Mouse (Mus musculus) hindbrain, postnatal 0 days (tissue): ENCODE measurements around the gene Klhl20. TPM values are rescaled to one million over a fixed set of nuclear protein-coding genes. Genes with fewer than 3 reads are reported as not detected.

Source experiments
- ATAC-seq: fragments of 200-750 bp; cut with Nextera tagmentation; 2 replicates; pipeline ENCODE4 v1.8.0; 2017; ENCODE audit warnings: mild to moderate bottlenecking, moderate TSS enrichment, moderate library complexity
- DNase-seq: peaks from one replicate; pipeline ENCODE4 v3.0.0-alpha.2; 2015; ENCODE audit warnings: low spot score
- H3K27ac ChIP-seq: fragments of 300-500 bp; sonication (generic); 2 replicates; pipeline ENCODE4 v1.5.1; 2014; ENCODE audit warnings: mild to moderate bottlenecking
- H3K27me3 ChIP-seq: fragments of 300-500 bp; sonication (generic); 2 replicates; pipeline ENCODE4 v1.6.1; 2014; ENCODE audit warnings: low read length, mixed read lengths; ENCODE audit not compliant: insufficient read depth
- H3K36me3 ChIP-seq: fragments of 300-500 bp; sonication (generic); 2 replicates; pipeline ENCODE4 v1.6.1; 2014; ENCODE audit warnings: low read length, mixed read lengths; ENCODE audit not compliant: insufficient read depth
- H3K4me1 ChIP-seq: fragments of 300-500 bp; sonication (generic); 2 replicates; pipeline ENCODE4 v1.6.1; 2014; ENCODE audit warnings: antibody characterized with exemption, low read length, mixed read lengths; ENCODE audit not compliant: insufficient read depth
- H3K4me2 ChIP-seq: fragments of 300-500 bp; sonication (generic); 2 replicates; pipeline ENCODE4 v1.6.1; 2014; ENCODE audit warnings: low read depth, mild to moderate bottlenecking, low read length, moderate library complexity, mixed read lengths
- H3K4me3 ChIP-seq: fragments of 300-500 bp; sonication (generic); 2 replicates; pipeline ENCODE4 v1.5.1; 2014; ENCODE audit warnings: low read length
- H3K9ac ChIP-seq: fragments of 300-500 bp; sonication (generic); replicated peaks from 2 replicates; pipeline ENCODE4 v1.6.1; 2014; ENCODE audit warnings: mild to moderate bottlenecking, low read length, moderate library complexity, mixed read lengths
- H3K9me3 ChIP-seq: fragments of 300-500 bp; sonication (generic); 2 replicates; pipeline ENCODE4 v1.6.1; 2016; ENCODE audit warnings: low read length, mixed read lengths
- CTCF ChIP-seq: IDR thresholded peaks from 2 replicates; pipeline ENCODE4 v1.5.1; 2016; ENCODE audit warnings: antibody characterized with exemption, control low read depth, low read depth
- WGBS: fragments of 180-500 bp; shearing (Covaris S2); extraction: QIAGEN DNeasy Blood & Tissue Kit; methylation state at CpG from one replicate; pipeline ENCODE4 v1.1.7; 2014; 5-methylcytosine and 5-hydroxymethylcytosine counted together
- polyA plus RNA-seq: library from polyadenylated mRNA; unstranded; fragments of >200 nt; fragmentation: Nextera tagmentation; extraction: Ambion mirVana; gene quantifications from 2 replicates; pipeline ENCODE4 v1.2.1, GENCODE M21; 2015
- total RNA-seq: library from RNA; depleted of rRNA; stranded (reverse); fragments of >200 nt; gene quantifications from 2 replicates; pipeline ENCODE4 v1.2.3, GENCODE M21; 2014

Klhl20 gene
- total and polyA plus RNA-seq, 2 experiments from 2014 or later: 15.0 to 15.1 TPM

DNA sequence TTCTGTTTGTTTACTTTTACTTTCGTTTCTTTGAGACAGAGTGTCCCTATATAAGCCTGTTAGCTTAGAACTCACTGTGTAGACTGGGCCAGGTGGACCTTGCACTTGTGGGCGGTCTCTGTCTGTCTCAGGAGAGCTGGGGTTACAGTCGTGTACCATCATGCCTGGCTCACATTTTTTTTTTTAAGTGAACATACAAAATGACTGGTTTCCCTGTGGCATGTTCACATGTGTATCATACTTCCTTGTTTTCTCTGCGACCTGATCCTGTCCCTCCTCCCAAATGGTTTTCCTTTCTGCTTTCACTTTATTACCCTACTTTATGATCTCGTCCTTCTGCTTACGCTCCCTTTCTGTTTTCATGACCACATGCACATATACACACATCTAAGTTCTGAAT lies 55.1 kb downstream of the Klhl20 start:
- no peaks in the 10 kb centered on the region for H3K36me3 ChIP-seq
- ATAC-seq (no peak), DNase-seq (no peak)
- H3K9me3 ChIP-seq: no peaks in the 10 kb centered on the region
- no peak overlapping the region for H3K4me2 ChIP-seq
- H3K27ac ChIP-seq: no peak overlapping the region
- no peaks in the 10 kb centered on the region for H3K27me3 ChIP-seq
- H3K4me3 ChIP-seq: no peak overlapping the region
- H3K9ac ChIP-seq: no peak overlapping the region
- 91% methylated on average over 6 of the region's 6 CpGs for WGBS
- no peak for TF ChIP-seq CTCF
- peaks cover 12% of the 10 kb centered on the region for H3K4me1 ChIP-seq

DNA sequence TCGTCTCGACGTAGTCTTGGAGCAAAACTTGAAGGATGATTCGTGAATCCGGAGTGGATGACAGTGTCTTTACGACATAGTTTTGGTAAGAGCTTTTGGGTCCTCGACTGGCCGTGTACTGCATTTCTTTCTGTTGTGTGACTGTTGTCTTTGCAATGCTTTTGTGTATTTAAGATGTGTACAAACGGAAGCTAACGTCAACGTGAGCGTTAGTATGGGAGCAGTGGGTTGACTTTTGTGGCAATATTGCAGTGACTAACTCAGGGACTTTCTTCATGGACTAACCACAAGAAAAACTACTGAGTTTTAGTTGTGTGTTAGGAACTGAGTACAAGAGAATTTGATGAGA lies 60.1 kb downstream of the Klhl20 start:
- H3K27ac ChIP-seq: peak overlapping the region; percentile 60; the same call in 1 of the 2 replicates
- under 1% methylated on average over 12 of the region's 12 CpGs for WGBS
- H3K4me2 ChIP-seq: peak overlapping the region; percentile 67
- peaks cover 12% of the 10 kb centered on the region for H3K4me1 ChIP-seq
- DNase-seq: no peak
- no peaks in the 10 kb centered on the region for H3K27me3 ChIP-seq
- H3K36me3 ChIP-seq: no peaks in the 10 kb centered on the region
- H3K9ac ChIP-seq: peak overlapping the region; percentile 55
- no peaks in the 10 kb centered on the region for H3K9me3 ChIP-seq
- TF ChIP-seq CTCF: no peak
- H3K4me3 ChIP-seq: peak overlapping the region; percentile 85
- ATAC-seq: no peak

DNA sequence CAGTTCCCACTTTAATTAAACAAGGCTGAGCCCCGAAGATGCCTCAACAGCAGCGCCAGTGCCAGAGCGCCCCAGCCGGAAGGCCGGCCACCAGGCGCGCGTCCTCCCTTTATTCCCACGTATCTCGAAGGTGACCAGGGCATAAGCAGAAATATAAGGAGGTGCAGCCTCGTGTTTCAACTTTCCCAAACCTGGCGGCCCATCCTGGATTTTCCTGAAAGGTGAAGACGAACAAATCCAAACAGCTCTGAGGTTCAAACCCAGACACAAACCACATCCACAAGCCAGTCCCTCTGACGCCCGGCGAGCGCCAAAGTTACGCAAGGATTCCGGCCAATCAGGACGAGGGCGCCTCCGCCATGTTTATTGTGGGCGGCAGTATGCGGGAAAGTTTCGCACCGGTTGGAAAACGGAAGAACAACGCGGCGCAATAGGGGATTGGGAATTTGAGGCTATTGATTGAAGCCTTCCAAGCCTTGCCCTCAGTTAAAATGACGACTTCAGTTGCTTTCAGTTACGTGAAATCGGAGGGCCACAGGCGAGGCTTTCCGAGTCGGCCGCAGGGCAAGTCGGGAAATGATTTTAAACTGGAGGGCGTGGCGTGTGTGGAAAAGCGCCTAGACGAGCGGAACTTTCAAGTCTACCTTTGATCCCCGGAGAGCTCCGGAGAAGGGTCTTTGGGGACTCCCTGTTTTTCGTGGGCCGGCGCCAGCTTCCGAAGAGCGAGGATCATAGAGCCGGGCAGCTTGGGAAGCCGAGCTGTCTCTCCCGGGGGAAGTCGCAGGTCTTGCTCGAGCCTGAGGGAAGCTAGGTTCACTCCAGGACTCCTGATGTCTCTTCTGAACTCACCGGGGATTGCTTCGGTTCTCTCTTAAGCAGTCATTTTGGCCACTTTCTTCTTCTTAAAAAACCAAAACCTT lies 60.7 kb downstream of the Klhl20 start, which contains the start of the genes Dars2 and Cenpl:
Gene Dars2 (minus strand): TSS at position 307 of the 920 bp plus-strand sequence.
Gene Cenpl (plus strand): TSS at position 362 of the 920 bp plus-strand sequence.
- peak; percentile 46 for TF ChIP-seq CTCF
- H3K36me3 ChIP-seq: no peaks in the 10 kb centered on the region
- H3K4me3 ChIP-seq: peak within 1 kb of the TSS; percentile 85
- H3K4me2 ChIP-seq: peak within 1 kb of the TSS; percentile 76
- peak within 1 kb of the TSS; percentile 74 for H3K9ac ChIP-seq
- peak within 1 kb of the TSS; percentile 75 for H3K27ac ChIP-seq
- H3K4me1 ChIP-seq: peaks cover 12% of the 10 kb centered on the region
- no peaks in the 10 kb centered on the region for H3K9me3 ChIP-seq
- ATAC-seq (peak; percentile 99), DNase-seq (peak; percentile 98)
- WGBS: under 1% methylated on average over 57 of the region's 57 CpGs
- H3K27me3 ChIP-seq: no peaks in the 10 kb centered on the region

DNA sequence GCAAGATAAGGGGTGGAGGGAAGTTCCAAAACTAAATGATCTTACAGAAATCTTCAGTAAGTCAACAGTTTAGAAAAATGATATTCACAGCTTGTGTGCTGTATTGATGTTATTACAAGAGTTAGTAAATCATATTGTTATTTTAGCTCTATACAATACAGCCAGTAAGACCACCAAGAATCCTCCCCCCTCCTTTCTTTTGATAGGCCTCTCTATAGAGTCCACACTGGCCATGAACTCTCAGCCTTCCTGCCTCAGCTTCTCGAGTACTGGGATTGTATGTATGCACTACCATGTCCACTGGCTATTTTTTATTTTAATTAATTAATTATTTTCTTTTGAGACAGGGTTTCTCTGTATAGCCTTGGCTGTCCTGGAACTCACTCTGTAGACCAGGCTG lies 68.0 kb downstream of the Klhl20 start:
- Histone ChIP-seq H3K9ac (no peak overlapping the region), H3K27me3 (no peaks in the 10 kb centered on the region), H3K36me3 (peaks cover 8% of the 10 kb centered on the region; the same call in 1 of the 2 replicates), H3K4me1 (no peaks in the 10 kb centered on the region), H3K4me3 (no peak overlapping the region), H3K27ac (no peak overlapping the region), H3K9me3 (no peaks in the 10 kb centered on the region), H3K4me2 (no peak overlapping the region)
- TF ChIP-seq CTCF: no peak
- 83% methylated on average over 1 of the region's 1 CpGs for WGBS
- ATAC-seq (no peak), DNase-seq (no peak)

DNA sequence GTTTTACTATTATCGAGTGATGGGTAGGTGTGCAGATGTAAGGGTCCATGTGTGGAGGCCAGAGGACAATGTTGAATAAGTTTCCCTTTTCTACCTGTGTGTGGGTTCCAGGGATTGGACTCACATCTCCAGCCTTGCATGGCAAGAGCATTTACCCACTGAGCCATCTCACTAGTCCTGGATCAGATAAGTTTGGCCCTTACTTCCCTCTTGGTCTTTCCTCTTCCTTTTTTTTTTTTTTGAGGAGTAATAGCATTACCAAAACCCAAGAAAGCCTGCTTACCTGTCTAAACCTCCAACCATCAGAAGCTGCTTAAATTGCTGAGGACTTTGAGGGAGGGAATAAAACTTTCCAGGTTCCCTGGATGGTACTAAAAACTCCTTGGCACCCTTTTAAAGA lies 74.1 kb downstream of the Klhl20 start:
- peaks cover 22% of the 10 kb centered on the region; the same call in 1 of the 2 replicates for H3K36me3 ChIP-seq
- H3K4me1 ChIP-seq: no peaks in the 10 kb centered on the region
- TF ChIP-seq CTCF: no peak
- H3K27me3 ChIP-seq: no peaks in the 10 kb centered on the region
- DNase-seq (no peak), ATAC-seq (no peak)
- H3K4me3 ChIP-seq: no peak overlapping the region
- no peak overlapping the region for H3K9ac ChIP-seq
- no peaks in the 10 kb centered on the region for H3K9me3 ChIP-seq
- no peak overlapping the region for H3K4me2 ChIP-seq
- 93% methylated on average over 1 of the region's 1 CpGs for WGBS
- no peak overlapping the region for H3K27ac ChIP-seq

DNA sequence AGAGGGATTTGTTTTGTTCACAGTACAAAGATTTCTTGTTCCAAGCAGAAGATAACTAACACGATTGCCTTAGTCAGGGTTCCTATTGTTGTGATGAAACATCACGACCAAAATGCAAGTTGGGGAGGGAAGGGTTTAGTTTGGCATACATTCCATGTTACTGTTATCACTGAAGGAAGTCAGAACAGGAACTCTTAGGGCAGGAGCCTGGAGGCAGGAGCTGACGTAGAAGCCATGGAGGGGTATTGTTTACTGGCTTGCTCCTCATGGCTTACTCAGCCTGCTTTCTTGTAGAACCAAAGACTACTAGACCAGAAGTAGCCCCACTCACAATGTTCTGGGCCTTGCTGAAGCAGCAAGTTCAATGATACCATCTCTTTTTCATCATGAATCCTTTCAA lies 84.3 kb downstream of the Klhl20 start:
- ATAC-seq: no peak
- H3K4me1 ChIP-seq: no peaks in the 10 kb centered on the region
- H3K27me3 ChIP-seq: no peaks in the 10 kb centered on the region
- peaks cover 28% of the 10 kb centered on the region; the same call in 1 of the 2 replicates for H3K36me3 ChIP-seq
- no peak for TF ChIP-seq CTCF
- H3K4me3 ChIP-seq: no peak overlapping the region
- no peak overlapping the region for H3K9ac ChIP-seq
- 93% methylated on average over 3 of the region's 3 CpGs for WGBS
- no peak overlapping the region for H3K4me2 ChIP-seq
- DNase-seq: no peak
- H3K9me3 ChIP-seq: no peaks in the 10 kb centered on the region
- no peak overlapping the region for H3K27ac ChIP-seq
